Mouse (Mus musculus) G1E (cell line): ENCODE measurements around the gene Dnajc6.

Source experiments
- CTCF ChIP-seq: IDR thresholded peaks from 2 replicates; pipeline ENCODE4 v1.5.1; 2012; ENCODE audit warnings: low read depth, low read length, inconsistent platforms, mixed read lengths
- GATA1 ChIP-seq: IDR thresholded peaks from 2 replicates; pipeline ENCODE4 v1.6.1; 2012; ENCODE audit warnings: borderline replicate concordance, low read length, inconsistent platforms, mixed read lengths
- GATA2 ChIP-seq: IDR thresholded peaks from 2 replicates; pipeline ENCODE4 v1.6.1; 2012; ENCODE audit warnings: low read depth, low read length, inconsistent platforms, borderline replicate concordance
- TAL1 ChIP-seq: conservative IDR thresholded peaks from 2 replicates; pipeline ENCODE4 v1.6.1; 2012; ENCODE audit warnings: low read depth, low read length, inconsistent platforms, mixed read lengths

DNA sequence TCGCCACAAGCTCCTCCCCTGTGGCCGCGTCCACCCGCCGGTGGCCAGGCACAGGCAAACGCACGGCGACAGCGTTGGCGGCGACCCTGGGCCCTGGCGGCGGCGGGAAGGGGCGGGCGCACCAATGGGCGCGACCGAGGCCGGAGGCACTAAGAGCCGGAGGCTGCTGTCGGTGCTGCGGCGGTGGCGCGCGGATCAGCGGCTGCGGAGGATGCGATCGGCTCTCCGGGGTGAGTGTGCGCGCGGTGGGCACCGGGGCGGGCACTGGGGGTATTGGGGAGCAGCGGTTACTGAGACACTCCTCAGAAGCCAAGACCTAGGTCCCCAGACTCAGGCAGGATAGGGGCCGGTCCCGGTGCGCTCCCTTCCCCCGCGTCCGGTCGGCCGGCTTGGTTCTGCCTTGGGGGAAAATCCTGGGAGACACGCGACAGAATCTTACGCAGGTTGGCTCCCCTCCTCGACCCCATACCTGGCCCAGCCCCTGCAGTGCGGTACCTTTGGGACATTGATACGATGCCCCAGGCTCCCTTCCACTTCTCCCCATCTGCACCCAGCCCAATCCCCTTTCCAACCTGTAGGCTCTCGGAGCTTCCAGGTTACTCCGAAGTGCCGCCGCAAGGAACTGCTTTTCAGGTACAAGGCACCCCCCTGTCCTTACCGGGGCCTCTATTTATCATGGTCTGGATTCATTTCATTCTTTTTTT lies at the start of gene Dnajc6:
- TF ChIP-seq CTCF: no peak
- TF ChIP-seq GATA1: no peak
- TF ChIP-seq GATA2: no peak
- TF ChIP-seq TAL1: no peak
